ENCODE assay signal across 8 mouse cellular contexts in genomic region chr9:120675371-120676150, GRCm38 (mm10).
DNase-seq lines count a peak whose midpoint lies in the region; ATAC-seq lines count a peak whose summit lies in the region.

No protein-coding gene starts in this region.

- H3K9ac ChIP-seq in lung, embryonic 16.5 days (ENCODE audit: low read length), result peak overlapping the region; percentile 49
- H3K9ac ChIP-seq in embryonic facial prominence, embryonic 11.5 days (replicated peaks; ENCODE audit: low read length), result peak overlapping the region; percentile 32; the same call in 1 of the 2 replicates
- H3K9ac ChIP-seq in intestine, embryonic 14.5 days (ENCODE audit: low read length), result no peak overlapping the region; the same call in 1 of the 2 replicates
- H3K9ac ChIP-seq in midbrain, embryonic 11.5 days (ENCODE audit: low read length), result peak overlapping the region; percentile 62

- 2% methylated on average over 18 of the region's 18 CpGs for WGBS in lung, embryonic 16.5 days
- 0% methylated on average over 18 of the region's 18 CpGs for WGBS in embryonic facial prominence, embryonic 11.5 days
- WGBS in intestine, embryonic 14.5 days, result 2% methylated on average over 17 of the region's 18 CpGs
- WGBS in midbrain, embryonic 11.5 days, result under 1% methylated on average over 18 of the region's 18 CpGs

- peaks cover 14% of the 10 kb centered on the region; the same call in 1 of the 2 replicates for H3K4me1 ChIP-seq in lung, embryonic 16.5 days (replicated peaks; ENCODE audit: control insufficient read depth, insufficient read depth, low read length)
- peaks cover 6% of the 10 kb centered on the region; the same call in 1 of the 2 replicates for H3K4me1 ChIP-seq in embryonic facial prominence, embryonic 11.5 days (ENCODE audit: control insufficient read depth, insufficient read depth, low read length)
- H3K4me1 ChIP-seq in intestine, embryonic 14.5 days (replicated peaks; ENCODE audit: control insufficient read depth, insufficient read depth, low read length), result peaks cover 21% of the 10 kb centered on the region
- peaks cover 43% of the 10 kb centered on the region for H3K4me1 ChIP-seq in midbrain, embryonic 11.5 days (ENCODE audit: control insufficient read depth, insufficient read depth, low read length)

- ATAC-seq in lung, embryonic 16.5 days (ENCODE audit: low read depth), result no peak
- no peak for ATAC-seq in embryonic facial prominence, embryonic 11.5 days (replicated peaks; ENCODE audit: insufficient number of reproducible peaks, low FRiP score, low TSS enrichment, low read depth)
- no peak for ATAC-seq in intestine, embryonic 14.5 days (replicated peaks; ENCODE audit: low FRiP score, low TSS enrichment, low read depth)
- ATAC-seq in midbrain, embryonic 11.5 days (ENCODE audit: low FRiP score), result peak; percentile 36
- no peak for ATAC-seq in inflammation-experienced regulatory T-cells, adult 6 months

- H3K27ac ChIP-seq in lung, embryonic 16.5 days (ENCODE audit: low read length), result no peak overlapping the region
- no peak overlapping the region for H3K27ac ChIP-seq in embryonic facial prominence, embryonic 11.5 days (replicated peaks; ENCODE audit: low read depth, low read length)
- no peak overlapping the region for H3K27ac ChIP-seq in intestine, embryonic 14.5 days (ENCODE audit: low read depth)
- H3K27ac ChIP-seq in midbrain, embryonic 11.5 days (ENCODE audit: low read depth, low read length), result peak overlapping the region; percentile 48; the same call in 1 of the 2 replicates

- peak overlapping the region; percentile 35 for H3K4me3 ChIP-seq in lung, embryonic 16.5 days (ENCODE audit: low read length)
- peak overlapping the region; percentile 19; the same call in 1 of the 2 replicates for H3K4me3 ChIP-seq in embryonic facial prominence, embryonic 11.5 days (ENCODE audit: low read depth, low read length)
- peak overlapping the region; percentile 22 for H3K4me3 ChIP-seq in intestine, embryonic 14.5 days (ENCODE audit: low read depth, low read length)
- H3K4me3 ChIP-seq in midbrain, embryonic 11.5 days (ENCODE audit: low read depth, low read length), result peak overlapping the region; percentile 25

- H3K9me3 ChIP-seq in lung, embryonic 16.5 days (ENCODE audit: control insufficient read depth, low read length), result no peaks in the 10 kb centered on the region
- no peaks in the 10 kb centered on the region for H3K9me3 ChIP-seq in embryonic facial prominence, embryonic 11.5 days (replicated peaks; ENCODE audit: control insufficient read depth, low read length)
- no peaks in the 10 kb centered on the region for H3K9me3 ChIP-seq in intestine, embryonic 14.5 days (ENCODE audit: control insufficient read depth, low read length)
- H3K9me3 ChIP-seq in midbrain, embryonic 11.5 days (ENCODE audit: control insufficient read depth, low read length), result no peaks in the 10 kb centered on the region

- peaks cover 6% of the 10 kb centered on the region for H3K27me3 ChIP-seq in lung, embryonic 16.5 days (ENCODE audit: control insufficient read depth, insufficient read depth, low read depth, low read length)
- peaks cover 9% of the 10 kb centered on the region for H3K27me3 ChIP-seq in embryonic facial prominence, embryonic 11.5 days (ENCODE audit: control insufficient read depth, insufficient read depth, low read length)
- peaks cover 6% of the 10 kb centered on the region; the same call in 1 of the 2 replicates for H3K27me3 ChIP-seq in intestine, embryonic 14.5 days (replicated peaks; ENCODE audit: control insufficient read depth, insufficient read depth, low read length)
- no peaks in the 10 kb centered on the region; the same call in 1 of the 2 replicates for H3K27me3 ChIP-seq in midbrain, embryonic 11.5 days (ENCODE audit: control insufficient read depth, insufficient read depth, low read length)

- DNase-seq in lung, postnatal 4 days, result no peak
- peak; percentile 62 for DNase-seq in embryonic facial prominence, embryonic 11.5 days (ENCODE audit: low spot score)
- peak; percentile 63 for DNase-seq in intestine, embryonic 14.5 days (ENCODE audit: low spot score)
- peak; percentile 94 for DNase-seq in midbrain, embryonic 11.5 days (ENCODE audit: low spot score, missing footprints)
- DNase-seq in c-Kit-positive CD71-positive TER-119-positive erythroid progenitor cells, embryonic 14.5 days (ENCODE audit: low spot score), result no peak
- no peak for DNase-seq in frontal cortex, postnatal 10 days (ENCODE audit: low spot score in 2 of 2)

- peak overlapping the region; percentile 58 for H3K4me2 ChIP-seq in lung, embryonic 16.5 days (ENCODE audit: low read depth, low read length)
- H3K4me2 ChIP-seq in embryonic facial prominence, embryonic 11.5 days (ENCODE audit: low read depth, low read length), result peak overlapping the region; percentile 57
- peak overlapping the region; percentile 44 for H3K4me2 ChIP-seq in intestine, embryonic 14.5 days (ENCODE audit: low read length)
- peak overlapping the region; percentile 61 for H3K4me2 ChIP-seq in midbrain, embryonic 11.5 days

- H3K36me3 ChIP-seq in lung, embryonic 16.5 days (ENCODE audit: control insufficient read depth, insufficient read depth, low read length), result no peaks in the 10 kb centered on the region
- H3K36me3 ChIP-seq in embryonic facial prominence, embryonic 11.5 days (replicated peaks; ENCODE audit: control insufficient read depth, insufficient read depth, low read depth, low read length), result no peaks in the 10 kb centered on the region
- no peaks in the 10 kb centered on the region for H3K36me3 ChIP-seq in intestine, embryonic 14.5 days (ENCODE audit: control insufficient read depth, insufficient read depth, low read length)
- no peaks in the 10 kb centered on the region for H3K36me3 ChIP-seq in midbrain, embryonic 11.5 days (ENCODE audit: control insufficient read depth, insufficient read depth, low read length)

Comparison
In these comparisons a context has a peak if more than half of its experiments do, and no peak if none do; other contexts are left out.
1. DNase-seq: peak in embryonic facial prominence, embryonic 11.5 days (single experiment), intestine, embryonic 14.5 days (single experiment) and midbrain, embryonic 11.5 days (single experiment); none in lung, postnatal 4 days (0 of 2), c-Kit-positive CD71-positive TER-119-positive erythroid progenitor cells, embryonic 14.5 days (single experiment) and frontal cortex, postnatal 10 days (0 of 2).
2. Peak in every context shown above with its lines, with median percentiles within 50 percentile points of each other: H3K4me2 ChIP-seq and H3K4me3 ChIP-seq.